Mouse (Mus musculus): ENCODE results near the gene Cox14.

DNA sequence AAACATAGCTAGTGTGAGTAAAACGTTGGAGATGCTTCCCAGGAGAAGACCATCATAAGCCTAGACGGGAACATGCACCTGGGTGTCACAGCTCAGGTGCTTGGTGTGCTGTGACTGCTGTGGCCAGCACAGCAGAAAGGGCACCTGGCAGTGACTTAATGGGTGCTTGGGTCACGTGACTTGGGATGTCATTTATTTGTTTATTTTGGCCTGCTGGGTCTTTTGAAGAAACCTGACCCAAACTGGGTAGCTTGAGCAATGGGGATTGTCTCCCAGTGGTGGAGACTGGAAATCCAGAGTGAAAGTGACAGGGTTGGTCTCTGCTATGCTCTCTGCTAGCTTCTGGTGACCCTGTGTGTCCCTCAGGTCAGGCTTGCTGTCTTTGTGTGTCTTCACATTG is 13.9 kb upstream of the Cox14 start:
- TF ChIP-seq POLR2A (IDR thresholded peaks at IDR 0.05; ENCODE audit: insufficient read depth, low read length) = no peak
- TF ChIP-seq CTCF (IDR thresholded peaks at IDR 0.05; ENCODE audit: low read depth, low read length) = no peak
- no peak for TF ChIP-seq EP300 (IDR thresholded peaks at IDR 0.05; ENCODE audit: insufficient read depth, low read depth, low read length)
